Mouse (Mus musculus): ENCODE measurements around the gene Gm49395.

GRCm38 (mm10) chr13:115143575-115143974 is 41.9 kb upstream of the Gm49395 start:
- TF ChIP-seq CTCF (IDR thresholded peaks at IDR 0.05; ENCODE audit: extremely low read depth, insufficient read length, insufficient replicate concordance, low read depth, low read length) (no peak), POLR2A (IDR thresholded peaks at IDR 0.05; ENCODE audit: low read depth, low read length) (no peak)

All from small intestine, adult 2 months (tissue).